Mouse (Mus musculus) midbrain, embryonic 15.5 days (tissue): ENCODE results near the gene Ahsa1. TPM values are rescaled to one million over a fixed set of nuclear protein-coding genes. Genes with fewer than 3 reads are reported as not detected.

ENCODE experiments used
- ATAC-seq: fragments of 200-750 bp; cut with Nextera tagmentation; replicated peaks from 2 replicates; pipeline ENCODE4 v1.8.0; 2017; ENCODE audit warnings: moderate TSS enrichment
- H3K27ac ChIP-seq: fragments of 300-500 bp; sonication (generic); 2 replicates; pipeline ENCODE4 v1.5.1; 2015; ENCODE audit warnings: mild to moderate bottlenecking, inconsistent platforms
- H3K27me3 ChIP-seq: fragments of 300-500 bp; sonication (generic); replicated peaks from 2 replicates; pipeline ENCODE4 v1.6.1; 2015; ENCODE audit warnings: inconsistent platforms
- H3K36me3 ChIP-seq: fragments of 300-500 bp; sonication (generic); replicated peaks from 2 replicates; pipeline ENCODE4 v1.6.1; 2015; ENCODE audit warnings: inconsistent platforms
- H3K4me1 ChIP-seq: fragments of 300-500 bp; sonication (generic); 2 replicates; pipeline ENCODE4 v1.6.1; 2015; ENCODE audit warnings: inconsistent platforms
- H3K4me2 ChIP-seq: fragments of 300-500 bp; sonication (generic); 2 replicates; pipeline ENCODE4 v1.6.1; 2015; ENCODE audit warnings: inconsistent platforms, mild to moderate bottlenecking, moderate library complexity
- H3K4me3 ChIP-seq: fragments of 300-500 bp; sonication (generic); 2 replicates; pipeline ENCODE4 v1.5.1; 2015; ENCODE audit warnings: mild to moderate bottlenecking, inconsistent platforms
- H3K9ac ChIP-seq: fragments of 300-500 bp; sonication (generic); 2 replicates; pipeline ENCODE4 v1.6.1; 2015; ENCODE audit warnings: mild to moderate bottlenecking, inconsistent platforms
- H3K9me3 ChIP-seq: fragments of 300-500 bp; sonication (generic); 2 replicates; pipeline ENCODE4 v1.6.1; 2016; ENCODE audit warnings: inconsistent platforms
- WGBS: fragments of 180-500 bp; shearing (Covaris S2); methylation state at CpG from one replicate; pipeline ENCODE4 v1.1.7; 2015; ENCODE audit warnings: mixed read lengths; 5-methylcytosine and 5-hydroxymethylcytosine counted together
- polyA plus RNA-seq: library from polyadenylated mRNA; unstranded; fragments of >200 nt; fragmentation: Nextera tagmentation; extraction: Ambion mirVana; gene quantifications from 2 replicates; pipeline ENCODE4 v1.2.1, GENCODE M21; 2015

Ahsa1 gene
- 217 and 222 TPM in 2 replicates for polyA plus RNA-seq

GRCm38 (mm10) chr12:87266108-87266826, at the start of gene Ahsa1, which contains the start of gene Vipas39:
Gene Ahsa1 (plus strand): TSS chr12:87266479.
Gene Vipas39 (minus strand): TSS chr12:87266256.
- peak within 1 kb of the TSS; percentile 87 for H3K27ac ChIP-seq
- peak within 1 kb of the TSS; percentile 93 for H3K4me2 ChIP-seq
- H3K4me3 ChIP-seq, result peak within 1 kb of the TSS; percentile 83
- H3K4me1 ChIP-seq, result peaks cover 30% of the 10 kb centered on the region
- peaks cover 40% of the 10 kb centered on the region for H3K36me3 ChIP-seq
- peak within 1 kb of the TSS; percentile 85 for H3K9ac ChIP-seq
- H3K9me3 ChIP-seq, result no peaks in the 10 kb centered on the region
- under 1% methylated on average over 31 of the region's 31 CpGs for WGBS
- no peaks in the 10 kb centered on the region for H3K27me3 ChIP-seq
- peak; percentile 98 for ATAC-seq

GRCm38 (mm10) chr12:87217596-87217995, 48.7 kb upstream of the Ahsa1 start:
- H3K4me1 ChIP-seq, result peaks cover 3% of the 10 kb centered on the region; the same call in 1 of the 2 replicates
- no peak for ATAC-seq

GRCm38 (mm10) chr12:87219362-87219761, 46.9 kb upstream of the Ahsa1 start:
- Histone ChIP-seq H3K36me3 (no peaks in the 10 kb centered on the region), H3K4me1 (peaks cover 3% of the 10 kb centered on the region; the same call in 1 of the 2 replicates), H3K9me3 (no peaks in the 10 kb centered on the region), H3K9ac (no peak overlapping the region), H3K4me2 (no peak overlapping the region), H3K27ac (no peak overlapping the region), H3K4me3 (no peak overlapping the region), H3K27me3 (no peaks in the 10 kb centered on the region)
- 76% methylated on average over 7 of the region's 7 CpGs for WGBS
- ATAC-seq, result no peak

More at GRCm38 (mm10) chr12:87217596-87217995, 48.7 kb upstream of the Ahsa1 start:
- Histone ChIP-seq H3K9me3 (no peaks in the 10 kb centered on the region), H3K36me3 (no peaks in the 10 kb centered on the region), H3K4me2 (no peak overlapping the region), H3K27me3 (no peaks in the 10 kb centered on the region), H3K27ac (no peak overlapping the region), H3K9ac (no peak overlapping the region), H3K4me3 (no peak overlapping the region)

GRCm38 (mm10) chr12:87224950-87225349, 41.3 kb upstream of the Ahsa1 start:
- Histone ChIP-seq H3K36me3 (no peaks in the 10 kb centered on the region), H3K27me3 (no peaks in the 10 kb centered on the region), H3K27ac (no peak overlapping the region), H3K4me3 (no peak overlapping the region), H3K4me1 (no peaks in the 10 kb centered on the region), H3K4me2 (no peak overlapping the region), H3K9me3 (no peaks in the 10 kb centered on the region), H3K9ac (no peak overlapping the region)
- ATAC-seq, result no peak
- WGBS, result 74% methylated on average over 10 of the region's 10 CpGs

GRCm38 (mm10) chr12:87226801-87227200, 39.5 kb upstream of the Ahsa1 start:
- Histone ChIP-seq H3K9ac (no peak overlapping the region), H3K4me2 (no peak overlapping the region), H3K27me3 (no peaks in the 10 kb centered on the region), H3K4me1 (no peaks in the 10 kb centered on the region), H3K9me3 (no peaks in the 10 kb centered on the region), H3K36me3 (no peaks in the 10 kb centered on the region), H3K4me3 (no peak overlapping the region), H3K27ac (no peak overlapping the region)
- WGBS, result 78% methylated on average over 7 of the region's 7 CpGs
- ATAC-seq, result no peak

- H3K9me3 ChIP-seq, result no peaks in the 10 kb centered on the region
- H3K4me3 ChIP-seq, result no peak overlapping the region
- no peak overlapping the region for H3K27ac ChIP-seq
- H3K4me2 ChIP-seq, result no peak overlapping the region
- ATAC-seq, result no peak
- H3K4me1 ChIP-seq, result no peaks in the 10 kb centered on the region
- H3K9ac ChIP-seq, result no peak overlapping the region
- no peaks in the 10 kb centered on the region for H3K36me3 ChIP-seq
- no peaks in the 10 kb centered on the region for H3K27me3 ChIP-seq
- 92% methylated on average over 2 of the region's 2 CpGs for WGBS
Observed at GRCm38 (mm10) chr12:87229633-87230032, 36.6 kb upstream of the Ahsa1 start.

- no peak overlapping the region for H3K4me3 ChIP-seq
- no peaks in the 10 kb centered on the region for H3K27me3 ChIP-seq
- no peaks in the 10 kb centered on the region for H3K36me3 ChIP-seq
- H3K9ac ChIP-seq, result no peak overlapping the region
- H3K9me3 ChIP-seq, result no peaks in the 10 kb centered on the region
- H3K4me2 ChIP-seq, result no peak overlapping the region
- ATAC-seq, result no peak
- no peak overlapping the region for H3K27ac ChIP-seq
- no peaks in the 10 kb centered on the region for H3K4me1 ChIP-seq
Observed at GRCm38 (mm10) chr12:87230379-87230895, 35.8 kb upstream of the Ahsa1 start.

GRCm38 (mm10) chr12:87236882-87237483, 29.3 kb upstream of the Ahsa1 start:
- ATAC-seq, result no peak
- Histone ChIP-seq H3K27ac (no peak overlapping the region), H3K4me2 (no peak overlapping the region), H3K4me1 (no peaks in the 10 kb centered on the region), H3K4me3 (no peak overlapping the region), H3K36me3 (peaks cover 39% of the 10 kb centered on the region), H3K9me3 (no peaks in the 10 kb centered on the region), H3K27me3 (no peaks in the 10 kb centered on the region), H3K9ac (no peak overlapping the region)
- 88% methylated on average over 5 of the region's 5 CpGs for WGBS

- H3K27ac ChIP-seq, result no peak within 1 kb of the TSS
- WGBS, result 100% methylated on average over 1 of the region's 1 CpGs
- H3K9me3 ChIP-seq, result no peaks in the 10 kb centered on the region
- ATAC-seq, result no peak
- peaks cover 44% of the 10 kb centered on the region for H3K36me3 ChIP-seq
- no peak within 1 kb of the TSS for H3K9ac ChIP-seq
- no peaks in the 10 kb centered on the region for H3K4me1 ChIP-seq
- no peak within 1 kb of the TSS for H3K4me3 ChIP-seq
- H3K27me3 ChIP-seq, result no peaks in the 10 kb centered on the region
- no peak within 1 kb of the TSS for H3K4me2 ChIP-seq
Observed at GRCm38 (mm10) chr12:87238632-87239031, 27.6 kb upstream of the Ahsa1 start, which contains the start of gene Noxred1. Gene Noxred1 (minus strand): TSS chr12:87238732.

GRCm38 (mm10) chr12:87250161-87250560, 16.1 kb upstream of the Ahsa1 start:
- Histone ChIP-seq H3K9me3 (no peaks in the 10 kb centered on the region), H3K27ac (no peak overlapping the region), H3K4me2 (no peak overlapping the region), H3K4me3 (no peak overlapping the region), H3K4me1 (no peaks in the 10 kb centered on the region), H3K36me3 (peaks cover 68% of the 10 kb centered on the region), H3K9ac (no peak overlapping the region), H3K27me3 (no peaks in the 10 kb centered on the region)
- ATAC-seq, result no peak
- 92% methylated on average over 6 of the region's 6 CpGs for WGBS

GRCm38 (mm10) chr12:87253878-87254277, 12.4 kb upstream of the Ahsa1 start:
- Histone ChIP-seq H3K27ac (no peak overlapping the region), H3K4me3 (no peak overlapping the region), H3K9ac (no peak overlapping the region), H3K36me3 (peaks cover 85% of the 10 kb centered on the region), H3K4me2 (no peak overlapping the region), H3K4me1 (no peaks in the 10 kb centered on the region), H3K9me3 (no peaks in the 10 kb centered on the region), H3K27me3 (no peaks in the 10 kb centered on the region)
- no peak for ATAC-seq
- 96% methylated on average over 6 of the region's 6 CpGs for WGBS

- Histone ChIP-seq H3K36me3 (peaks cover 78% of the 10 kb centered on the region), H3K27me3 (no peaks in the 10 kb centered on the region), H3K4me1 (no peaks in the 10 kb centered on the region), H3K4me2 (no peak overlapping the region), H3K9ac (no peak overlapping the region), H3K9me3 (no peaks in the 10 kb centered on the region), H3K27ac (no peak overlapping the region), H3K4me3 (no peak overlapping the region)
- 95% methylated on average over 5 of the region's 5 CpGs for WGBS
- ATAC-seq, result no peak
Observed at GRCm38 (mm10) chr12:87256629-87257028, 9.7 kb upstream of the Ahsa1 start.
